Comparison of ENCODE assay signal across 23 mouse cellular contexts in genomic region chr12:13182220-13182619, GRCm38 (mm10).
DNase-seq lines count a peak whose midpoint lies in the region; ATAC-seq lines count a peak whose summit lies in the region.
"Had no signal": no experiment of that assay in that cellular context is flagged by ENCODE, and none has a peak within 500 bp of the region (broad histone marks: within the 10 kb centered on the region; RNA-seq: fewer than 3 reads in every experiment).

No protein-coding gene starts in this region.

- H3K4me1 ChIP-seq in intestine, embryonic 14.5 days (replicated peaks; ENCODE audit: control insufficient read depth, insufficient read depth, low read length) = peaks cover 15% of the 10 kb centered on the region
- H3K4me1 ChIP-seq in intestine, embryonic 15.5 days (replicated peaks) = peaks cover 10% of the 10 kb centered on the region
- peaks cover 52% of the 10 kb centered on the region for H3K4me1 ChIP-seq in embryonic facial prominence, embryonic 10.5 days
- H3K4me1 ChIP-seq in kidney, embryonic 15.5 days = peaks cover 59% of the 10 kb centered on the region
- peaks cover 62% of the 10 kb centered on the region for H3K4me1 ChIP-seq in limb, embryonic 12.5 days (replicated peaks)
- H3K4me1 ChIP-seq in forebrain, embryonic 15.5 days = peaks cover 8% of the 10 kb centered on the region

- ATAC-seq in intestine, embryonic 14.5 days (replicated peaks; ENCODE audit: low FRiP score, low TSS enrichment, low read depth) = no peak
- ATAC-seq in intestine, embryonic 15.5 days = no peak
- ATAC-seq in kidney, embryonic 15.5 days (replicated peaks; ENCODE audit: low FRiP score) = peak; percentile 27
- ATAC-seq in limb, embryonic 12.5 days (ENCODE audit: insufficient number of reproducible peaks, insufficient read depth, low FRiP score, low TSS enrichment, low read depth) = no peak
- ATAC-seq in forebrain, embryonic 15.5 days (replicated peaks) = no peak
- ATAC-seq: forebrain, embryonic 14.5 days; intestine, postnatal 0 days had no signal

- H3K27ac ChIP-seq in intestine, embryonic 14.5 days (ENCODE audit: low read depth) = no peak overlapping the region
- H3K27ac ChIP-seq in intestine, embryonic 15.5 days = no peak overlapping the region
- H3K27ac ChIP-seq in embryonic facial prominence, embryonic 10.5 days (replicated peaks) = peak overlapping the region; percentile 41; the same call in 1 of the 2 replicates
- H3K27ac ChIP-seq in kidney, embryonic 15.5 days = peak overlapping the region; percentile 80
- H3K27ac ChIP-seq in limb, embryonic 12.5 days = peak overlapping the region; percentile 77
- H3K27ac ChIP-seq in forebrain, embryonic 15.5 days (replicated peaks) = no peak overlapping the region
- H3K27ac ChIP-seq: hindbrain, embryonic 14.5 days; stomach, embryonic 15.5 days had no signal

- H3K36me3 ChIP-seq in intestine, embryonic 14.5 days (ENCODE audit: control insufficient read depth, insufficient read depth, low read length) = no peaks in the 10 kb centered on the region
- no peaks in the 10 kb centered on the region for H3K36me3 ChIP-seq in intestine, embryonic 15.5 days
- no peaks in the 10 kb centered on the region for H3K36me3 ChIP-seq in embryonic facial prominence, embryonic 10.5 days (replicated peaks)
- H3K36me3 ChIP-seq in kidney, embryonic 15.5 days = no peaks in the 10 kb centered on the region
- H3K36me3 ChIP-seq in limb, embryonic 12.5 days = no peaks in the 10 kb centered on the region
- H3K36me3 ChIP-seq in forebrain, embryonic 15.5 days = no peaks in the 10 kb centered on the region
- H3K36me3 ChIP-seq: heart, embryonic 12.5 days; stomach, embryonic 15.5 days had no signal

- no peaks in the 10 kb centered on the region for H3K9me3 ChIP-seq in intestine, embryonic 14.5 days (ENCODE audit: control insufficient read depth, low read length)
- H3K9me3 ChIP-seq in intestine, embryonic 15.5 days = no peaks in the 10 kb centered on the region
- no peaks in the 10 kb centered on the region for H3K9me3 ChIP-seq in embryonic facial prominence, embryonic 10.5 days
- no peaks in the 10 kb centered on the region for H3K9me3 ChIP-seq in kidney, embryonic 15.5 days (replicated peaks)
- H3K9me3 ChIP-seq in limb, embryonic 12.5 days = no peaks in the 10 kb centered on the region
- H3K9me3 ChIP-seq in forebrain, embryonic 15.5 days = no peaks in the 10 kb centered on the region
- H3K9me3 ChIP-seq: heart, embryonic 12.5 days; stomach, embryonic 15.5 days had no signal

- 64% methylated on average over 8 of the region's 8 CpGs for WGBS in intestine, embryonic 14.5 days
- WGBS in intestine, embryonic 15.5 days = 72% methylated on average over 8 of the region's 8 CpGs
- 66% methylated on average over 8 of the region's 8 CpGs for WGBS in embryonic facial prominence, embryonic 10.5 days
- WGBS in kidney, embryonic 15.5 days = 39% methylated on average over 8 of the region's 8 CpGs
- 60% methylated on average over 8 of the region's 8 CpGs for WGBS in limb, embryonic 12.5 days
- 62% methylated on average over 8 of the region's 8 CpGs for WGBS in forebrain, embryonic 15.5 days

- H3K27me3 ChIP-seq in intestine, embryonic 14.5 days (replicated peaks; ENCODE audit: control insufficient read depth, insufficient read depth, low read length) = no peaks in the 10 kb centered on the region
- no peaks in the 10 kb centered on the region for H3K27me3 ChIP-seq in intestine, embryonic 15.5 days (replicated peaks)
- no peaks in the 10 kb centered on the region for H3K27me3 ChIP-seq in embryonic facial prominence, embryonic 10.5 days (replicated peaks; ENCODE audit: low read depth, poor library complexity, severe bottlenecking)
- no peaks in the 10 kb centered on the region for H3K27me3 ChIP-seq in kidney, embryonic 15.5 days
- peaks cover 10% of the 10 kb centered on the region; the same call in 1 of the 2 replicates for H3K27me3 ChIP-seq in limb, embryonic 12.5 days
- H3K27me3 ChIP-seq in forebrain, embryonic 15.5 days = no peaks in the 10 kb centered on the region
- H3K27me3 ChIP-seq: heart, embryonic 12.5 days; stomach, embryonic 15.5 days had no signal

- DNase-seq in intestine, embryonic 14.5 days (ENCODE audit: low spot score) = peak; percentile 46
- no peak for DNase-seq in embryonic facial prominence, embryonic 10.5 days (ENCODE audit: low spot score)
- no peak for DNase-seq in adrenal gland, postnatal 4 days (ENCODE audit: low spot score in 2 of 2)
- DNase-seq: adrenal gland, postnatal 36 days; B cell, adult 2 months; cerebellum, adult 18-20 months; cerebellum, postnatal 36 days; gastrocnemius, postnatal 36 days; heart, postnatal 14 days; lung, adult 18-20 months; lung, postnatal 14 days; midbrain, embryonic 14.5 days; thymus, adult 18-20 months had no signal

- no peak overlapping the region for H3K4me2 ChIP-seq in intestine, embryonic 14.5 days (ENCODE audit: low read length)
- H3K4me2 ChIP-seq in intestine, embryonic 15.5 days (replicated peaks) = no peak overlapping the region
- H3K4me2 ChIP-seq in kidney, embryonic 15.5 days = no peak overlapping the region
- no peak overlapping the region for H3K4me2 ChIP-seq in limb, embryonic 12.5 days
- no peak overlapping the region for H3K4me2 ChIP-seq in forebrain, embryonic 15.5 days (replicated peaks)
- H3K4me2 ChIP-seq: heart, embryonic 12.5 days; hindbrain, embryonic 14.5 days; stomach, embryonic 15.5 days had no signal

- H3K9ac ChIP-seq in intestine, embryonic 14.5 days (ENCODE audit: low read length) = no peak overlapping the region
- no peak overlapping the region for H3K9ac ChIP-seq in intestine, embryonic 15.5 days
- no peak overlapping the region for H3K9ac ChIP-seq in kidney, embryonic 15.5 days
- H3K9ac ChIP-seq in limb, embryonic 12.5 days (replicated peaks) = no peak overlapping the region
- H3K9ac ChIP-seq in forebrain, embryonic 15.5 days (replicated peaks) = no peak overlapping the region
- H3K9ac ChIP-seq: heart, embryonic 12.5 days; hindbrain, embryonic 14.5 days; stomach, embryonic 15.5 days had no signal

- H3K4me3 ChIP-seq in intestine, embryonic 14.5 days (ENCODE audit: low read depth, low read length) = no peak overlapping the region
- no peak overlapping the region for H3K4me3 ChIP-seq in intestine, embryonic 15.5 days (replicated peaks)
- H3K4me3 ChIP-seq in embryonic facial prominence, embryonic 10.5 days = no peak overlapping the region
- H3K4me3 ChIP-seq in kidney, embryonic 15.5 days (replicated peaks) = no peak overlapping the region
- no peak overlapping the region for H3K4me3 ChIP-seq in limb, embryonic 12.5 days (replicated peaks)
- no peak overlapping the region for H3K4me3 ChIP-seq in forebrain, embryonic 15.5 days
- H3K4me3 ChIP-seq: heart, embryonic 12.5 days; myocyte; stomach, embryonic 15.5 days had no signal

Comparison
In these comparisons a context has a peak if more than half of its experiments do, and no peak if none do; other contexts are left out.
1. H3K27ac ChIP-seq: peak in embryonic facial prominence, embryonic 10.5 days (single experiment), kidney, embryonic 15.5 days (single experiment) and limb, embryonic 12.5 days (single experiment); none in intestine, embryonic 14.5 days (single experiment), intestine, embryonic 15.5 days (single experiment) and forebrain, embryonic 15.5 days (single experiment).